Mouse (Mus musculus): ENCODE measurements at regions not wholly inside any gene's neighbourhood (a gene's known extent, or its start where the extent isn't known, plus 50 kb on each side); places are given as distances from the start of the nearest gene placed in this dataset.

- TF ChIP-seq CTCF (conservative IDR thresholded peaks at IDR 0.05; ENCODE audit: low read length) (no peak), NANOG (IDR thresholded peaks at IDR 0.05; ENCODE audit: borderline replicate concordance, low read length) (no peak), POU5F1 (IDR thresholded peaks at IDR 0.05; ENCODE audit: borderline replicate concordance, low read length) (no peak)
These were observed 275.3 kb downstream of the Qk start for GRCm38 (mm10) chr17:10044336-10044735.
